Mouse (Mus musculus) myocyte (in vitro differentiated cells): ENCODE data around the gene Ccl5. TPM values are rescaled to one million over a fixed set of nuclear protein-coding genes. Genes with fewer than 3 reads are reported as not detected.

Source experiments
- H3K27me3 ChIP-seq: one replicate; pipeline ENCODE4 v1.6.1; 2011; ENCODE audit not compliant: control insufficient read depth, insufficient read depth, insufficient read length
- H3K36me3 ChIP-seq: one replicate; pipeline ENCODE4 v1.6.1; 2011; ENCODE audit not compliant: control insufficient read depth, insufficient read depth
- H3K4me2 ChIP-seq: one replicate; pipeline ENCODE4 v1.6.1; 2011; ENCODE audit warnings: low read depth, control low read depth
- H3K4me3 ChIP-seq: one replicate; pipeline ENCODE4 v1.5.1; 2011; ENCODE audit warnings: mild to moderate bottlenecking, control low read depth, moderate library complexity
- H3K79me2 ChIP-seq: one replicate; pipeline ENCODE4 v1.6.1; 2011; ENCODE audit not compliant: control insufficient read depth, insufficient read depth
- H3ac ChIP-seq: one replicate; pipeline ENCODE4 v1.6.1; 2011; ENCODE audit not compliant: control insufficient read depth, insufficient read length
- CEBPB ChIP-seq: IDR thresholded peaks from 2 replicates; pipeline ENCODE4 v1.6.1; 2011; ENCODE audit warnings: mild to moderate bottlenecking, moderate library complexity; ENCODE audit not compliant: poor library complexity, insufficient read depth, severe bottlenecking
- E2F4 ChIP-seq: IDR thresholded peaks from one replicate; pipeline ENCODE4 v1.6.1; 2011; ENCODE audit warnings: mild to moderate bottlenecking, control low read depth, moderate library complexity; ENCODE audit not compliant: insufficient read depth
- MAX ChIP-seq: IDR thresholded peaks from one replicate; pipeline ENCODE4 v1.6.1; 2011; ENCODE audit warnings: low read depth, mild to moderate bottlenecking, control low read depth
- MYOD1 ChIP-seq, 3 experiments: IDR thresholded peaks; one replicate each; pipeline ENCODE4 v1.6.1; 2011; ENCODE audit warnings: control low read depth in 2 of 3, low read depth in 2 of 3, mild to moderate bottlenecking in 2 of 3, moderate library complexity in 1 of 3; ENCODE audit not compliant: insufficient read length in 2 of 3, control insufficient read depth in 1 of 3
- MYOG ChIP-seq, 3 experiments: IDR thresholded peaks; one replicate each; pipeline ENCODE4 v1.6.1; 2011; ENCODE audit warnings: control low read depth in 2 of 3, low read depth in 2 of 3, mild to moderate bottlenecking in 2 of 3; ENCODE audit not compliant: insufficient read length in 2 of 3, control insufficient read depth in 1 of 3, insufficient read depth in 1 of 3
- POLR2A ChIP-seq: IDR thresholded peaks from one replicate; pipeline ENCODE4 v1.6.1; 2011; ENCODE audit warnings: low read depth, mild to moderate bottlenecking, control low read depth, moderate library complexity; ENCODE audit not compliant: insufficient read length
- POLR2AphosphoS2 ChIP-seq: IDR thresholded peaks from one replicate; pipeline ENCODE4 v1.6.1; 2011; ENCODE audit warnings: low read depth, control low read depth; ENCODE audit not compliant: insufficient read length
- REST ChIP-seq: IDR thresholded peaks from one replicate; pipeline ENCODE4 v1.6.1; 2011; ENCODE audit warnings: mild to moderate bottlenecking, control low read depth, moderate library complexity; ENCODE audit not compliant: insufficient read depth, insufficient read length
- SRF ChIP-seq: IDR thresholded peaks from one replicate; pipeline ENCODE4 v1.6.1; 2011; ENCODE audit warnings: low read depth; ENCODE audit not compliant: control insufficient read depth, insufficient read length
- TCF12 ChIP-seq: IDR thresholded peaks from one replicate; pipeline ENCODE4 v1.6.1; 2011; ENCODE audit warnings: mild to moderate bottlenecking, control low read depth; ENCODE audit not compliant: poor library complexity, insufficient read depth, severe bottlenecking
- TCF3 ChIP-seq: IDR thresholded peaks from one replicate; pipeline ENCODE4 v1.6.1; 2011; ENCODE audit warnings: low read depth, control low read depth; ENCODE audit not compliant: insufficient read length
- USF1 ChIP-seq: IDR thresholded peaks from one replicate; pipeline ENCODE4 v1.6.1; 2011; ENCODE audit warnings: low read depth, mild to moderate bottlenecking, control low read depth, moderate library complexity
- polyA plus RNA-seq: library from polyadenylated mRNA; unstranded; fragments of >200 nt; fragmentation: generic; extraction: Trizol; gene quantifications from one replicate; pipeline ENCODE4 v1.2.1, GENCODE M21; 2012; ENCODE audit warnings: missing spikeins

Gene Ccl5
- polyA plus RNA-seq, 1 experiment, result 10.4 TPM

DNA sequence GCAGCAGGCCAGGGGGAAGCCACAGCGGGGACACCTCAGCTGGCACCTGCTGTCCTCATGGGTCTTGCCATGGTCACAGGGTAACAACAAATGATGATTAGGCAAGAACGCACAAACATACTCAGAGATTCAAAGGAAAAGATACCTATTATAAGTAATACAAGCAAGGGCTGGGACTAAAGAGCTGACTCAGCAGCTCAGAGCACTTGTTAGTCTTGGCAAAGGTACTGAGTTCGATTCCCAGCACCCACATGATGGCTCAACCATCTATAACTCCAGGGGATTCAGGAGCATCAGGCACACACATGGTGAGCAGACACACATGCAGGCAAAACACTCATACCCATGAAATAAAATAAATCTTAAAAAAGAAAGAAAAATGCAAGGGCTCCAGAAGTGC, 11.1 kb upstream of the Ccl5 start:
- no peak for TF ChIP-seq SRF
- no peaks in the 10 kb centered on the region for H3K27me3 ChIP-seq
- no peak overlapping the region for H3K4me3 ChIP-seq
- H3K79me2 ChIP-seq, result no peaks in the 10 kb centered on the region
- no peak overlapping the region for H3ac ChIP-seq
- H3K36me3 ChIP-seq, result no peaks in the 10 kb centered on the region
- H3K4me2 ChIP-seq, result no peak overlapping the region

DNA sequence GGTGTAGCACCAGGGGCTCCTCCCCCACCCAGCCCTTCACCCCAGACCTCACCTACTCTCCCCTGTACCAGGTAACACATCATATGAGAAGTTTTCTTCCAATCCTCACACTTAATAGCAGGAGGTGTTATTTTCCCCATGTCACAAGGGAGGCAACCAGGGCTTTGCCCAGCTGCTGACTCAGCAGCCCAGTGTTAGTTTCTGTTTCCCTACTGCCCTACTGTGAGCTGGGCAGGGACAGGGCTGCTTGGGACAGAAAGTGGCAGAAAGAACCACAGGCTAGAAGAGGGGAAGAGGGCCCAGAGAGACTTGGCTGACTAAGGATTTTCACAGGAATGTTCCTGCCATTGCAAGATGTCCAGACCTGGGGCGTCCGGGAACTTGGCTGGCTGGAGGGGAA, 10.6 kb upstream of the Ccl5 start:
- Histone ChIP-seq H3ac (no peak overlapping the region), H3K27me3 (no peaks in the 10 kb centered on the region), H3K79me2 (no peaks in the 10 kb centered on the region), H3K36me3 (no peaks in the 10 kb centered on the region), H3K4me3 (no peak overlapping the region), H3K4me2 (no peak overlapping the region)
- no peak for TF ChIP-seq USF1

DNA sequence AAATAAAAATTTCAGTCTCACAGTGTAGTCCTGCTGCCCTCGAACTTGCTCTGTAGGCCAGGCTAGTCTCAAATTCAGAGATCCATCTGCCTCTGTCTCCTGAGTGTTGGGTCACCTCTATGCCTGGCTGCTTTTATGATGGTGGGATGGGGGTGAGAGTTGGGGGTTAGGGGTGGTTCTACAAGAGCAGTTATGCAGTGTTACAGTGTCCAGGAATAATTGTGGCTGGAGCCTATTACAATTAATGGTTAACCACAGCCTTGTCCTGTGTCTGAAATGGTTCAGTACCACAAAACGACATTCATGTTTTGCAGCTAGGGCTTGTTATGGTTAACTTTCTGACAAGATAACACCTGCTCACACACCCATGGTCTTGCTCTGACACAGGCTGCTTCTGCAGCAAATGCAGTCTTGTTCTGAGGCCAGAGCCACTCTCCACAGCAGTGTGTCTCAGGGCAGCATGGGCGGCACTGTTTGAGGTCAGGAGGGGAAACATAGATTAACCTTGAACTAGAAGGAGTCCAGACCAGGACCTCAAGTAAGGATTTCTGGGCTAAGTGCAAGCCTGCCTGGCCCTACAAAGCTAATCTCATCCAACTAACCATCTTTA, 8.5 kb upstream of the Ccl5 start:
- Histone ChIP-seq H3K79me2 (no peaks in the 10 kb centered on the region), H3K27me3 (no peaks in the 10 kb centered on the region), H3K4me3 (no peak overlapping the region), H3ac (no peak overlapping the region), H3K36me3 (no peaks in the 10 kb centered on the region), H3K4me2 (no peak overlapping the region)
- TF ChIP-seq MYOD1 (IDR thresholded peaks at IDR 0.05; ENCODE audit: control insufficient read depth in 1 of 3, insufficient read length in 2 of 3, low read depth in 2 of 3) (peak in 1 of 3 experiments; percentile 21), MAX (no peak), TCF12 (no peak), SRF (no peak), MYOG (IDR thresholded peaks at IDR 0.05; ENCODE audit: control insufficient read depth in 1 of 3, insufficient read depth in 1 of 3, insufficient read length in 2 of 3, low read depth in 2 of 3) (peak in 1 of 3 experiments; percentile 30)

DNA sequence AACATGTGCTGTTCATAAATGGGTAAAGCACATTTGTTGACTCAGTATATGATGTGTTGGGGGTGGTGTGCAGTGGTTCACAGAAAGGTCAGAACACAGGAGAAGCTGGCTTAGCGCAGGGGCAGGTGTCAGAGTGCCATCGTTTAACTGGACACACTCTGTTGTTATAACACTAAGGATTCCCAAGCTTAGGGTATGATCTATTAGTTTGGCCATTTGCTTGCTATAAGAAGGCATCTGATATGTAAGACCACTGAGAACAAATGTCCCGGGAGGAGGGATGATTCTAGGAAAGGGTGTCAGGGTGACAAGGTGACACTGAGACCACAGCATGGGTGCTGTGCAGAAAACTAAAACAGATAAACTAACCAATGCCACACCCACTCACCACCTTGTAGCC, 6.5 kb upstream of the Ccl5 start:
- no peaks in the 10 kb centered on the region for H3K79me2 ChIP-seq
- no peak overlapping the region for H3K4me2 ChIP-seq
- no peaks in the 10 kb centered on the region for H3K27me3 ChIP-seq
- H3K36me3 ChIP-seq, result no peaks in the 10 kb centered on the region
- TF ChIP-seq POLR2AphosphoS2 (no peak), TCF12 (no peak), E2F4 (no peak), MYOG (IDR thresholded peaks at IDR 0.05; ENCODE audit: control insufficient read depth in 1 of 3, insufficient read depth in 1 of 3, insufficient read length in 2 of 3, low read depth in 2 of 3) (no peak), REST (no peak), POLR2A (no peak), MYOD1 (IDR thresholded peaks at IDR 0.05; ENCODE audit: control insufficient read depth in 1 of 3, insufficient read length in 2 of 3, low read depth in 2 of 3) (no peak), CEBPB (no peak), MAX (no peak), SRF (no peak), USF1 (no peak), TCF3 (no peak)
- H3ac ChIP-seq, result no peak overlapping the region
- no peak overlapping the region for H3K4me3 ChIP-seq

DNA sequence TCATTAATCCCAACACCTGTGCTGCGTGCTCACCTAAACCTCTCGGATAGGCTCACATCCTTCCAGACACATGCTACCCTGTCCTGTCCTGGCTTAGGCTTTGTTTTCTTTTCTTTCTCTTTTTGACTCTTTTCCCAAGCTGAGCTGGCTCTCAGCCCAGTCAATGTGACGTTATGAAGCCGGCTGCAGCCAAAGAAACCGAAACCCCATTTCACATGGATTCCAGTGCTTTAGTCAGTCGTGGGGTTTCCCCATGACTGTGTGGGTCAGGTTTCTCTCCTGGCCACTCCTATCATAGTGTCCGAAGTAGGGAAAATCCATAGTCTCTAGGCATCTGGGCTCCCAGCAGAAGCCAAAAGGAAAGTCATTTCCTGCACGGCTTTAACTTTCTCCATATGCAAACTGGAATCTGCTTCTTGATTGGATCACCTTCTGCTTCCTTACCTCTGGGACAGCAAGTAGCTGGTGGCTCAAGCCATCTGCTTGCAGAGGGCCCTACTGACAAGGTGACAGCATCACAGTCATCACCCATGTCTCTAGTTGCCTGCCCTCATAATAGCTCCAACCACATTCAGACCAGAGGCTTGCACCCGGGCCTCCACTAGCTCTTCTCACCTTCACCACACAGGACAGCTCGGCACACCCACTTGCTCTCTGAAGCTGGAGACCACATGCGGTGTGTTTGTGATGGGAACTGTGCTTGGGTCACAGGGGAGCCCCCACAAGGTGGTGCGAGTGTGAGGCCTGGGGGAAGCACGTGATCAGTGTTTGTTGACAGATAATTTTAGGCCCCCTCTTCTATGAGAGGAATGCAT, 4.5 kb upstream of the Ccl5 start:
- H3K36me3 ChIP-seq, result no peaks in the 10 kb centered on the region
- H3K4me3 ChIP-seq, result no peak overlapping the region
- H3ac ChIP-seq, result no peak overlapping the region
- TF ChIP-seq CEBPB (0 out of 2 replicates have a peak, but pooled peaks have one; percentile 22), MYOD1 (IDR thresholded peaks at IDR 0.05; ENCODE audit: control insufficient read depth in 1 of 3, insufficient read length in 2 of 3, low read depth in 2 of 3) (peak in 1 of 3 experiments; percentile 6), REST (no peak)
- H3K4me2 ChIP-seq, result peak overlapping the region; percentile 81
- H3K27me3 ChIP-seq, result no peaks in the 10 kb centered on the region
- H3K79me2 ChIP-seq, result no peaks in the 10 kb centered on the region

DNA sequence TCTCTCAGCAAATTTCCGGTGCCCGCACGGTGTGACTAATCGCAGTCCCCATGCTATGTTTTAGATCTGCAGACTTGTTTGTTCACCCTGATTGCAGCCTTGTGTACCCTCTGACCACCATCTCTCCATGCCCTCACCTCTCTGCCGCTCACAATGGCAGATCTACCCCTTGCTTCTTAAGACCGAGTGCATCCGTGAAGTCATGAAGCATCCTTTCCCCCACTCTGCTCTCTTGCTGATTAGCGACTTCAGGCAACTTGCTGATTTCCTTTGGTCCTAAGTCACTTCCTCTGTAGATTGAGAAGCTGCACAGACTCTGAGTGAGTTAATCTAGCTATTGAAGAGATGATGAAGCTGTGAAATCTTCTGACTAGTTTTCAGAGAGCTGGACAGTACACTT, 3.8 kb upstream of the Ccl5 start:
- TF ChIP-seq SRF (no peak), USF1 (no peak), MAX (no peak), TCF12 (no peak), E2F4 (no peak), REST (no peak), POLR2AphosphoS2 (no peak), POLR2A (no peak), CEBPB (no peak), MYOG (IDR thresholded peaks at IDR 0.05; ENCODE audit: control insufficient read depth in 1 of 3, insufficient read depth in 1 of 3, insufficient read length in 2 of 3, low read depth in 2 of 3) (no peak), MYOD1 (IDR thresholded peaks at IDR 0.05; ENCODE audit: control insufficient read depth in 1 of 3, insufficient read length in 2 of 3, low read depth in 2 of 3) (no peak), TCF3 (no peak)
- Histone ChIP-seq H3ac (no peak overlapping the region), H3K27me3 (no peaks in the 10 kb centered on the region), H3K4me2 (peak overlapping the region; percentile 81), H3K36me3 (no peaks in the 10 kb centered on the region), H3K4me3 (no peak overlapping the region), H3K79me2 (no peaks in the 10 kb centered on the region)
